Mouse (Mus musculus): Measurements from ENCODE around the gene Rnls.

DNA sequence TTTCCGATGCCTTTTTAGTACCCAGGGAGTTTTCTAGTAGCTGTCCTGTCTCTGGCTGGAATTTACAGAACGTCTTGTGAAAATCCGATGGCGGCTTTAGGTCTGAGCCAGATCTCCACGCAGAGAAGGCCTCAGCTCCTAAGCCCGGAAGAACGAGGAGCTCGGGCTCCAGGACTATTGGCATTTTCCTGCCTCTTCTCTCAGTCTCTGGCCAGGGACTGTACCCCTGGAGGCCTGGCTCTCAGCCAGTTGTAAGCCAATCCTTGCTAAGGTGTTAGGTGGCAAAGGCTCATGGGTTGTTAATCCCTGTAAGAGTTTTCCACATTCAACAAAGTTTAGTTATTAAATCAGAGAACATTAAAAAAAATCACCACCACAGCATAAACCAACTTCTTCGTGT lies 281.7 kb downstream of the Rnls start:
- TF ChIP-seq CTCF (IDR thresholded peaks at IDR 0.05; ENCODE audit: low read depth) = no peak
- no peak for TF ChIP-seq EP300 (IDR thresholded peaks at IDR 0.05; ENCODE audit: low read depth)
